ENCODE assay signal across 9 mouse cellular contexts in genomic region chr7:80372166-80372565, GRCm38 (mm10).
"Had no signal": no experiment of that assay in that cellular context is flagged by ENCODE, and none has a peak within 500 bp of the region (broad histone marks: within the 10 kb centered on the region; RNA-seq: fewer than 3 reads in every experiment).

No protein-coding gene starts in this region.

- DNase-seq: lung, adult 18-20 months; lung, embryonic 14.5 days; lung, postnatal 10 days; lung, postnatal 4 days; midbrain, embryonic 14.5 days; right cerebral cortex, adult 18-20 months; right cerebral cortex, postnatal 25 days; right cerebral cortex, postnatal 4 days; spleen, adult 18-20 months had no signal
